Mouse (Mus musculus): ENCODE measurements at regions not wholly inside any gene's neighbourhood (a gene's known extent, or its start where the extent isn't known, plus 50 kb on each side); places are given as distances from the start of the nearest gene placed in this dataset.

DNA sequence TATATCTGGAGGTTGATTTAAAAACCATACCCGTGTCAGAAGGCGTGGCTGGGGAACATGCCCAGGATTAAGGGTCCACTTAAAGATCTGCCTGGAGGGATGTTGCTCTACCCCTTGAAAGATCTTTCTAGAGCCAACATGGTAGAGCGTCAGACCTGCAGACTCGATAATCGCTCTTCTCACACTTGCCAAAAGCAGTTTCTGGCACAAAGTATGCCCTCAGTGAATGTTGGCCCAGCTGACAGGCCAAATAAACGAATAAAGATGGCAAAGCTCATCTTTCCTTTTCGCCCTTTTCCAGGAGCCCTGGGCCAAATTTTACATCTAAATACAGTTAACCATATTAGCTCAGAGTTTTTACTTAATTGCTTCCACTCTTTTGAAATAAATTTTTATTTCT is 118.4 kb upstream of the Gsc start:
- H3K36me3 ChIP-seq (ENCODE audit: control insufficient read depth, insufficient read depth, low read length) = no peaks in the 10 kb centered on the region
- no peak overlapping the region for H3K9ac ChIP-seq (ENCODE audit: low read depth, low read length)
- no peak overlapping the region for H3K4me3 ChIP-seq (ENCODE audit: low read depth, low read length)
- 66% methylated on average over 7 of the region's 7 CpGs for WGBS
- no peaks in the 10 kb centered on the region; the same call in 1 of the 2 replicates for H3K27me3 ChIP-seq (replicated peaks; ENCODE audit: control insufficient read depth, insufficient read depth, low read length)
- no peaks in the 10 kb centered on the region for H3K9me3 ChIP-seq (ENCODE audit: control insufficient read depth, low read length)
- H3K4me1 ChIP-seq (ENCODE audit: control insufficient read depth, insufficient read depth, low read length) = peaks cover 19% of the 10 kb centered on the region
- H3K27ac ChIP-seq (replicated peaks; ENCODE audit: low read depth, low read length) = no peak overlapping the region
- ATAC-seq (ENCODE audit: low read depth) = no peak
- no peak for DNase-seq (ENCODE audit: low spot score)
- no peak overlapping the region for H3K4me2 ChIP-seq (ENCODE audit: low read depth, low read length)

GRCm38 (mm10) chr12:104590291-104590690 is 117.2 kb upstream of the Gsc start:
- Histone ChIP-seq H3K36me3 (ENCODE audit: control insufficient read depth, insufficient read depth, low read length) (no peaks in the 10 kb centered on the region), H3K4me3 (ENCODE audit: low read depth, low read length) (no peak overlapping the region), H3K27me3 (replicated peaks; ENCODE audit: control insufficient read depth, insufficient read depth, low read length) (no peaks in the 10 kb centered on the region; the same call in 1 of the 2 replicates), H3K4me2 (ENCODE audit: low read depth, low read length) (no peak overlapping the region), H3K9ac (ENCODE audit: low read depth, low read length) (no peak overlapping the region), H3K4me1 (ENCODE audit: control insufficient read depth, insufficient read depth, low read length) (peaks cover 19% of the 10 kb centered on the region), H3K9me3 (ENCODE audit: control insufficient read depth, low read length) (no peaks in the 10 kb centered on the region), H3K27ac (replicated peaks; ENCODE audit: low read depth, low read length) (no peak overlapping the region)
- ATAC-seq (ENCODE audit: low read depth) (no peak), DNase-seq (ENCODE audit: low spot score) (no peak)
- WGBS = 73% methylated on average over 8 of the region's 8 CpGs

GRCm38 (mm10) chr12:104584408-104584807 is 111.3 kb upstream of the Gsc start:
- no peak overlapping the region for H3K27ac ChIP-seq (replicated peaks; ENCODE audit: low read depth, low read length)
- no peaks in the 10 kb centered on the region for H3K9me3 ChIP-seq (ENCODE audit: control insufficient read depth, low read length)
- H3K27me3 ChIP-seq (replicated peaks; ENCODE audit: control insufficient read depth, insufficient read depth, low read length) = no peaks in the 10 kb centered on the region
- 61% methylated on average over 9 of the region's 9 CpGs for WGBS
- peak overlapping the region; percentile 35 for H3K4me2 ChIP-seq (ENCODE audit: low read depth, low read length)
- no peak for DNase-seq (ENCODE audit: low spot score)
- no peaks in the 10 kb centered on the region for H3K36me3 ChIP-seq (ENCODE audit: control insufficient read depth, insufficient read depth, low read length)
- H3K4me1 ChIP-seq (ENCODE audit: control insufficient read depth, insufficient read depth, low read length) = peaks cover 4% of the 10 kb centered on the region; the same call in 1 of the 2 replicates
- H3K4me3 ChIP-seq (ENCODE audit: low read depth, low read length) = 0 out of 2 replicates have a peak overlapping the region, but pooled peaks have one; percentile 1
- 0 out of 2 replicates have a peak, but pooled peaks have one; percentile 9 for ATAC-seq (ENCODE audit: low read depth)
- H3K9ac ChIP-seq (ENCODE audit: low read depth, low read length) = no peak overlapping the region

GRCm38 (mm10) chr12:104580796-104581195 is 107.7 kb upstream of the Gsc start:
- WGBS = 41% methylated on average over 7 of the region's 7 CpGs
- peaks cover 4% of the 10 kb centered on the region; the same call in 1 of the 2 replicates for H3K4me1 ChIP-seq (ENCODE audit: control insufficient read depth, insufficient read depth, low read length)
- H3K9ac ChIP-seq (ENCODE audit: low read depth, low read length) = no peak overlapping the region
- H3K9me3 ChIP-seq (ENCODE audit: control insufficient read depth, low read length) = no peaks in the 10 kb centered on the region
- H3K27me3 ChIP-seq (replicated peaks; ENCODE audit: control insufficient read depth, insufficient read depth, low read length) = no peaks in the 10 kb centered on the region
- no peaks in the 10 kb centered on the region for H3K36me3 ChIP-seq (ENCODE audit: control insufficient read depth, insufficient read depth, low read length)
- ATAC-seq (ENCODE audit: low read depth) (no peak), DNase-seq (ENCODE audit: low spot score) (no peak)
- no peak overlapping the region for H3K27ac ChIP-seq (replicated peaks; ENCODE audit: low read depth, low read length)
- H3K4me2 ChIP-seq (ENCODE audit: low read depth, low read length) = no peak overlapping the region
- H3K4me3 ChIP-seq (ENCODE audit: low read depth, low read length) = no peak overlapping the region

DNA sequence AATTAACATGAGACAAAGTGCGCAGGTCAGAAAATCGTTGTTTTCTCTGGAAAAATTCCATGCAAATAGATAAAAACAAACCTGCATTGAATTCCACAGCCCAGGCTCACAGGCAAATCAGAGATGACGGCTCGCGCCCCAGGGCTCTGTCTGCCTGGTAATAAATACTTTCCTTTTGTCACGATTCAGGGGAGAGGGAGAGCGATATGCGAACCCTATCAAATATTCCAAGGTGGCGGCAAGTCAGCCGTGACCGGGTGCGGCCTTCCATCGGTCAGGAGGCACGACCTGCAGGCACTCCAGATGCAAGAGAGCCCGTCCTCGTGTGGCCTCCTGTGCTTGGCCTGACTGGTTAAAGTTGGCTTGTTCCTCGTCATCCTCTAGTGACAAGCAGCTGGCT is 94.5 kb upstream of the Gsc start:
- Histone ChIP-seq H3K4me3 (ENCODE audit: low read depth, low read length) (no peak overlapping the region), H3K36me3 (ENCODE audit: control insufficient read depth, insufficient read depth, low read length) (no peaks in the 10 kb centered on the region), H3K9ac (ENCODE audit: low read depth, low read length) (no peak overlapping the region), H3K27me3 (replicated peaks; ENCODE audit: control insufficient read depth, insufficient read depth, low read length) (no peaks in the 10 kb centered on the region), H3K27ac (replicated peaks; ENCODE audit: low read depth, low read length) (no peak overlapping the region), H3K4me2 (ENCODE audit: low read depth, low read length) (no peak overlapping the region), H3K4me1 (ENCODE audit: control insufficient read depth, insufficient read depth, low read length) (peaks cover 12% of the 10 kb centered on the region), H3K9me3 (ENCODE audit: control insufficient read depth, low read length) (no peaks in the 10 kb centered on the region)
- WGBS = 42% methylated on average over 17 of the region's 17 CpGs
- no peak; the same call in 1 of the 2 replicates for ATAC-seq (ENCODE audit: low read depth)
- DNase-seq (ENCODE audit: low spot score) = no peak

GRCm38 (mm10) chr12:104562961-104563360 is 89.8 kb upstream of the Gsc start:
- Histone ChIP-seq H3K4me2 (ENCODE audit: low read depth, low read length) (no peak overlapping the region), H3K9me3 (ENCODE audit: control insufficient read depth, low read length) (no peaks in the 10 kb centered on the region), H3K4me3 (ENCODE audit: low read depth, low read length) (no peak overlapping the region), H3K9ac (ENCODE audit: low read depth, low read length) (no peak overlapping the region), H3K27me3 (replicated peaks; ENCODE audit: control insufficient read depth, insufficient read depth, low read length) (no peaks in the 10 kb centered on the region), H3K36me3 (ENCODE audit: control insufficient read depth, insufficient read depth, low read length) (no peaks in the 10 kb centered on the region), H3K27ac (replicated peaks; ENCODE audit: low read depth, low read length) (no peak overlapping the region), H3K4me1 (ENCODE audit: control insufficient read depth, insufficient read depth, low read length) (peaks cover 11% of the 10 kb centered on the region)
- no peak for DNase-seq (ENCODE audit: low spot score)
- 43% methylated on average over 5 of the region's 5 CpGs for WGBS
- ATAC-seq (ENCODE audit: low read depth) = no peak

- H3K4me3 ChIP-seq (ENCODE audit: low read depth, low read length) = no peak overlapping the region
- no peak overlapping the region for H3K4me2 ChIP-seq (ENCODE audit: low read depth, low read length)
- H3K4me1 ChIP-seq (ENCODE audit: control insufficient read depth, insufficient read depth, low read length) = peaks cover 9% of the 10 kb centered on the region; the same call in 1 of the 2 replicates
- H3K36me3 ChIP-seq (ENCODE audit: control insufficient read depth, insufficient read depth, low read length) = no peaks in the 10 kb centered on the region
- H3K9ac ChIP-seq (ENCODE audit: low read depth, low read length) = no peak overlapping the region
- no peak for DNase-seq (ENCODE audit: low spot score)
- no peaks in the 10 kb centered on the region for H3K27me3 ChIP-seq (replicated peaks; ENCODE audit: control insufficient read depth, insufficient read depth, low read length)
- 0 out of 2 replicates have a peak, but pooled peaks have one; percentile 17 for ATAC-seq (ENCODE audit: low read depth)
- H3K27ac ChIP-seq (replicated peaks; ENCODE audit: low read depth, low read length) = peak overlapping the region; percentile 21; the same call in 1 of the 2 replicates
- H3K9me3 ChIP-seq (ENCODE audit: control insufficient read depth, low read length) = no peaks in the 10 kb centered on the region
- 47% methylated on average over 14 of the region's 14 CpGs for WGBS
Observed at GRCm38 (mm10) chr12:104560934-104561565, 87.9 kb upstream of the Gsc start.

- Histone ChIP-seq H3K9ac (ENCODE audit: low read depth, low read length) (no peak overlapping the region), H3K36me3 (ENCODE audit: control insufficient read depth, insufficient read depth, low read length) (no peaks in the 10 kb centered on the region), H3K4me2 (ENCODE audit: low read depth, low read length) (no peak overlapping the region), H3K27ac (replicated peaks; ENCODE audit: low read depth, low read length) (no peak overlapping the region), H3K27me3 (replicated peaks; ENCODE audit: control insufficient read depth, insufficient read depth, low read length) (no peaks in the 10 kb centered on the region), H3K4me3 (ENCODE audit: low read depth, low read length) (no peak overlapping the region), H3K9me3 (ENCODE audit: control insufficient read depth, low read length) (no peaks in the 10 kb centered on the region), H3K4me1 (ENCODE audit: control insufficient read depth, insufficient read depth, low read length) (peaks cover 24% of the 10 kb centered on the region)
- DNase-seq (ENCODE audit: low spot score) (no peak), ATAC-seq (ENCODE audit: low read depth) (no peak; the same call in 1 of the 2 replicates)
- WGBS = 57% methylated on average over 4 of the region's 4 CpGs
Observed at GRCm38 (mm10) chr12:104557761-104558160, 84.6 kb upstream of the Gsc start.

DNA sequence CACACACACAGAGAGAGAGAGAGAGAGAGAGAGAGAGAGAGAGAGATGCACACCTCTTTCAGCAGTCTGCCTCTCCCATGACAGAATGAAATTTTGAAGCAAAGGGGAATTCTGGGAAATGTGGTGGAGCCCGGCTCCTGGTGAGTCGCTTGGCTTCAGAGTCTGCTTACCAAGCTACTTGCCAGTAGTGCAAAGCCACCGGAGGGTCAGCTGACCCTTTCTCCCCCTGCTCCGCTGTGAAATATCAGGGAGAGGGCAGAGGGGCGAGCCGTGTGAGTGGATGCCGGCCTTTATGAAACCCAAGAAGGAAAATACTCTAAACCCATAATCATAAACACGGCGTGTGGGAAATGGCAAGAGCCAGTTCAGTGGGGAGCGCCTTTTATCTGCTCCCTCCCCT is 84.2 kb upstream of the Gsc start:
- DNase-seq (ENCODE audit: low spot score) = no peak
- no peak overlapping the region for H3K4me3 ChIP-seq (ENCODE audit: low read depth, low read length)
- H3K27me3 ChIP-seq (replicated peaks; ENCODE audit: control insufficient read depth, insufficient read depth, low read length) = no peaks in the 10 kb centered on the region
- H3K27ac ChIP-seq (replicated peaks; ENCODE audit: low read depth, low read length) = no peak overlapping the region
- H3K36me3 ChIP-seq (ENCODE audit: control insufficient read depth, insufficient read depth, low read length) = no peaks in the 10 kb centered on the region
- H3K9ac ChIP-seq (ENCODE audit: low read depth, low read length) = no peak overlapping the region
- no peaks in the 10 kb centered on the region for H3K9me3 ChIP-seq (ENCODE audit: control insufficient read depth, low read length)
- H3K4me2 ChIP-seq (ENCODE audit: low read depth, low read length) = no peak overlapping the region
- no peak; the same call in 1 of the 2 replicates for ATAC-seq (ENCODE audit: low read depth)
- H3K4me1 ChIP-seq (ENCODE audit: control insufficient read depth, insufficient read depth, low read length) = peaks cover 24% of the 10 kb centered on the region
- WGBS = 35% methylated on average over 10 of the region's 10 CpGs
